Mouse (Mus musculus): ENCODE results near the gene Alb.

DNA sequence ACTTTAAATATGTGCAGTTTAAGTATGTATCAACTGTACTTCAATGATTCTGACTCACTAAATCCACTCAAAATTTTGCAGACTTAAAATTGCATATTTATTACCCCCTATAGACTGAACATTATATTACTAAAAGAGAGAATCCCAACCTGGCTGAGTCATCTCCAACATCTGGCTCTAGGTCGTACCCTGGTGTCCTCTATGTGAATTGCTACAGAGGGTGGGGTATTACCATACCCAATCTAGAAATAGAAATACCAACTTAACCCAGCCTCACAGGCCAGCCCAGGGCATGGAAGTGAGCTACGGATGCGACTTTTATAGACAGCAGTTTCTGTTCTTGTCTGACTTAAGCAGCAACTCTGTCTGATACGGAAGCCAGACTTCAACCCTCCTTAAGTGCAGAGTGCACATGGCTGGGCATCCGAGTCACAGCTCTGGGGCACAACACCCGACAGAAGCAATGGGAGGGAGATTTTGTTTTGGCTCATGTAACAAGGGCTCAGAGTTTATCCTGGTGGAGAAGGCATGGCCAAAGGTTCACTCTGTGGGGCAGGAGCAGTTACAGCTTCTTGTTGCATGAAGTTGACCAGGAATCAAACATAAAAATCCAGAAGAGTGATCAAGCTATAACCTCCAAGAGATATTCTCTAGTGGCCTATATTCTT lies 51.7 kb downstream of the Alb start:
- TF ChIP-seq POLR2A (IDR thresholded peaks at IDR 0.05; ENCODE audit: control insufficient read depth, low read depth, low read length) (no peak), CTCF (IDR thresholded peaks at IDR 0.05; ENCODE audit: control insufficient read depth, insufficient read depth, insufficient replicate concordance, low read depth, low read length) (no peak)

All from testis, adult 2 months (tissue).